Mouse (Mus musculus) spleen, adult 2 months (tissue): ENCODE data around the gene Slc22a13.

Experiments used
- CTCF ChIP-seq: fragments of 200-500 bp; IDR thresholded peaks from 2 replicates; pipeline ENCODE4 v1.5.1; 2011; ENCODE audit warnings: mild to moderate bottlenecking, inconsistent platforms; ENCODE audit not compliant: insufficient read depth, insufficient read length, insufficient replicate concordance; ENCODE audit errors: extremely low read depth
- POLR2A ChIP-seq: fragments of 200-500 bp; IDR thresholded peaks from 2 replicates; pipeline ENCODE4 v1.6.1; 2011; ENCODE audit warnings: low read depth, low read length, inconsistent platforms

DNA sequence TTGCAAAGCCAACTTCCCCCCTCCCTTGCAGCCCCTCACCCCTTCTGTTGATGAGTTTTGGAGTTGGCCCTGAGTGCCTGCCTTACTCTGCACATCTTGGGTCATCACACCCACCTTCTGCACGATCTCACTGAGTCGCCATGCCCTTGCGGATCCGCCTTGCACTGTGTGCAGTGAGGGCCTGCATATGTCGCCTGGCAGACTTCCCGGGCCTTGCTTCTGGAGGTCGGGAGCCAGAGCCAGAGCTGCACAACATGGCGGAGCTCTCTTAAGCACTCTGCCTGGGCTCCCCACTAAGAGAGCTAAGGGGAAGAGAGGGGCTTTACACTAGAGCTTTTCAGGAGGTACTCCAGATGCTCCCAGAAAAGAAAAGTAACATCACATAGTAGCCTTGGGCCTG lies 64.2 kb downstream of the Slc22a13 start:
- TF ChIP-seq POLR2A = no peak
- TF ChIP-seq CTCF = no peak
